ENCODE assay signal across 8 mouse cellular contexts in the genomic region with DNA sequence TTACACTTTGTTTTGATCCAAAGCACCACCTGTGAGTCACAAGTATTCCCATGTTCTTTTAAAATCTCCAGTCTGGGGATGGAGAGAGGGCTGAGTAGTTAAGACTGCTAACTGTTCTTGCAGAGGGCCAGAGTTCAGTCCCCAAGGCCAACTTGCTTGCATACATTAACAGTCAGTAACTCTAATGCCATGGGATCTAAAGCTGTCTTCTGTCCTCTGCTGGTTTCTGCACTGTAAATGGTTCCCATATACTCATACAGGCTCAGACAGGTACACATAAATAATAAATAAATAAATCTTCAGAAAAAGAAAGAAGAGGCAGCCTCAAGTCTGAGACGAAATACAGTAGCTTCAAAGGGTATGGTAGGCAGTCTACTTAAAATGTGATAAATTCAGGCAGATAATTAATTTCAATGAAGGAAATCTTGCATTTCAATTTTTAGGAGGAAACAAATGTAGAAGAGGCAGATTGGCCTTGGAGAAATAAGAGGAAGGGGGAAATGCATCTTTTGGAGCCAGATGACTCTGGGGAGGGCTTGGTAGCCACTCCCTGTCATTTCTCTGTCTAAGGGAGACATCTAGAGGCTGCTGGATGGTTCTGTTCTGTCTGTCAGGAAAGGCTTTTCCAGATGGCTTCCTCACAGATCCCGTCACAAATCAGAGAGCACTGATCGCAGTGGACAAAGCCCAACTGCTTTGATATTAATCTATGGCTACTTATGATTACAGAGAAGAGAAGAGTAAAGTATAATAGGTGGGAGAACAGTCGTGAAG. TPM values are rescaled to one million over a fixed set of nuclear protein-coding genes. Genes with fewer than 3 reads are reported as not detected.
DNase-seq lines count a peak whose midpoint lies in the region; ATAC-seq and TF ChIP-seq lines count a peak whose summit lies in the region.

No protein-coding gene starts in this region.

- peak; percentile 84 for TF ChIP-seq CTCF in layer of hippocampus, adult 2 months (conservative IDR thresholded peaks at IDR 0.05)

- H3K4me2 ChIP-seq in limb, embryonic 14.5 days (replicated peaks; ENCODE audit: low read depth, low read length, severe bottlenecking), result no peak overlapping the region

- WGBS in limb, embryonic 14.5 days, result 46% methylated on average over 4 of the region's 4 CpGs
- 54% methylated on average over 4 of the region's 4 CpGs for WGBS in limb, embryonic 10.5 days

- H3K4me1 ChIP-seq in limb, embryonic 14.5 days (ENCODE audit: control insufficient read depth, insufficient read depth, low read length), result no peaks in the 10 kb centered on the region
- H3K4me1 ChIP-seq in limb, embryonic 10.5 days, result peaks cover 4% of the 10 kb centered on the region; the same call in 1 of the 2 replicates

- no peak for TF ChIP-seq POLR2A in limb, embryonic 14.5 days (IDR thresholded peaks at IDR 0.05; ENCODE audit: borderline replicate concordance, extremely low read depth, insufficient read depth, insufficient read length)

- no peak overlapping the region for H3K27ac ChIP-seq in limb, embryonic 14.5 days (replicated peaks; ENCODE audit: low read depth, low read length)
- no peak overlapping the region for H3K27ac ChIP-seq in limb, embryonic 10.5 days
- H3K27ac ChIP-seq in layer of hippocampus, adult 2 months, result no peak overlapping the region

- H3K9ac ChIP-seq in limb, embryonic 14.5 days (ENCODE audit: low read depth, low read length, severe bottlenecking), result no peak overlapping the region

- H3K36me3 ChIP-seq in limb, embryonic 14.5 days (ENCODE audit: control insufficient read depth, insufficient read depth, low read length), result no peaks in the 10 kb centered on the region
- H3K36me3 ChIP-seq in limb, embryonic 10.5 days, result no peaks in the 10 kb centered on the region

- no peaks in the 10 kb centered on the region for H3K9me3 ChIP-seq in limb, embryonic 14.5 days (ENCODE audit: control insufficient read depth, low read length)
- no peaks in the 10 kb centered on the region for H3K9me3 ChIP-seq in limb, embryonic 10.5 days (replicated peaks)

- ATAC-seq in limb, embryonic 14.5 days (ENCODE audit: low FRiP score, low read depth), result no peak

- H3K4me3 ChIP-seq in limb, embryonic 14.5 days (replicated peaks; ENCODE audit: low read length), result no peak overlapping the region
- no peak overlapping the region for H3K4me3 ChIP-seq in limb, embryonic 10.5 days
- H3K4me3 ChIP-seq in layer of hippocampus, adult 2 months, result no peak overlapping the region

- H3K27me3 ChIP-seq in limb, embryonic 14.5 days (ENCODE audit: control insufficient read depth, insufficient read depth, low read length), result no peaks in the 10 kb centered on the region
- no peaks in the 10 kb centered on the region for H3K27me3 ChIP-seq in limb, embryonic 10.5 days (ENCODE audit: low read depth, poor library complexity, severe bottlenecking)

- peak; percentile 54 for DNase-seq in embryo, embryonic 10 days (ENCODE audit: low spot score)
- no peak for DNase-seq in embryo, embryonic 9.5 days (ENCODE audit: extremely low spot score)
- DNase-seq in limb, embryonic 14.5 days (ENCODE audit: low spot score), result peak; percentile 37
- no peak for DNase-seq in limb, embryonic 10.5 days (ENCODE audit: low spot score)
- peak; percentile 12 for DNase-seq in MEL-GATA-1-ER (ENCODE audit: extremely low read depth, low read depth)
- peak; percentile 52 to 55 for DNase-seq in layer of hippocampus, adult 2 months (ENCODE audit: low spot score in 2 of 2)
- no peak for DNase-seq in testis, postnatal 10 days (ENCODE audit: low spot score)
- DNase-seq in ovary, postnatal 36 days (ENCODE audit: low spot score), result no peak

RNA-seq across cellular contexts. Expression of a gene that starts 16.2 kb away (rescaled TPM):
- 6.0 and 7.0 TPM in 2 replicates for polyA plus RNA-seq in limb, embryonic 14.5 days (2012; rRNA removed)
- 0.32 and 0.73 TPM in 2 replicates for polyA plus RNA-seq in limb, embryonic 14.5 days (2014; fragmentation: Nextera tagmentation; extraction: Ambion mirVana)
- polyA plus RNA-seq in limb, embryonic 10.5 days (2016; fragmentation: Nextera tagmentation; extraction: Ambion mirVana), result 0.24 and 0.28 TPM in 2 replicates
- total RNA-seq in layer of hippocampus, adult 2 months (2021), result 10 to 100 TPM; 40.4 to 44.5 TPM

RNA-seq across cellular contexts. Expression of a gene that starts 18.6 kb away (rescaled TPM):
- polyA plus RNA-seq in limb, embryonic 14.5 days (2012; rRNA removed), result 10.2 and 10.9 TPM in 2 replicates
- polyA plus RNA-seq in limb, embryonic 14.5 days (2014; fragmentation: Nextera tagmentation; extraction: Ambion mirVana), result 6.2 and 6.9 TPM in 2 replicates
- 5.2 and 6.0 TPM in 2 replicates for polyA plus RNA-seq in limb, embryonic 10.5 days (2016; fragmentation: Nextera tagmentation; extraction: Ambion mirVana)
- 10 to 100 TPM; 87.4 to 88.2 TPM for total RNA-seq in layer of hippocampus, adult 2 months (2021)

Comparison
In these comparisons a context has a peak if more than half of its experiments do, and no peak if none do; other contexts are left out.
1. DNase-seq: peak in embryo, embryonic 10 days (single experiment), limb, embryonic 14.5 days (single experiment), MEL-GATA-1-ER (single experiment) and layer of hippocampus, adult 2 months (2 of 2); none in embryo, embryonic 9.5 days (single experiment), limb, embryonic 10.5 days (single experiment), testis, postnatal 10 days (single experiment) and ovary, postnatal 36 days (single experiment).